Mouse (Mus musculus): Measurements from ENCODE around the gene Fsd1.

DNA sequence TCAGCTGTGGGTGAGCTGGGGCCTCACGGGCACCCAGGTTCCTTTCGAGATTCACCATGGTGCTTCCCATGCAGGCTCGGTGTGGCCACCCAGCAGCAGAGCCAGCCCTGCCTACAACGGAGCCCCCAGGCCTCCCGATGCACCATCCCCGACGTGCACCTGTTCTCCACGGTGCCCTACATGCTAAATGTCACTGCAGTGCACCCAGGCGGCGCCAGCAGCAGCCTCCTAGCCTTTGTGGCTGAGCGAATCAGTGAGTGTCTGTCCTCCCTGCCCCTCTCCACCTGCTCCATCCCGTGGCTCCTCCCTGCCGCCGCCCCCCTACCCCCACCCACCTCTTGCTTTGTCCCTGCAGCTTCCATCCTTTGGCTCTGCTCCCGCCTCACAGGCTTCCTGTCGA lies 32.1 kb upstream of the Fsd1 start:
- TF ChIP-seq CTCF (conservative IDR thresholded peaks at IDR 0.05; ENCODE audit: insufficient read depth, insufficient read length, low read depth, low read length) (no peak), POLR2A (IDR thresholded peaks at IDR 0.05; ENCODE audit: low read depth, low read length) (no peak)
